Mouse (Mus musculus) megakaryocyte-erythroid progenitor cell, adult 5-6 weeks (primary cell): ENCODE results near the gene Hsd17b3. TPM values are rescaled to one million over a fixed set of nuclear protein-coding genes. Genes with fewer than 3 reads are reported as not detected.

Source experiments
- ATAC-seq: replicated peaks from 2 replicates; pipeline ENCODE4 v1.8.0; 2016; ENCODE audit warnings: mild to moderate bottlenecking, inconsistent platforms; ENCODE audit not compliant: severe bottlenecking, poor library complexity, low FRiP score, low TSS enrichment
- total RNA-seq, 2 experiments: library from RNA; stranded (forward) in 1 of 2; stranded (reverse) in 1 of 2; fragments of 200-1000, 215-1000 nt in 1 of 2; fragments of >200 nt in 1 of 2; fragmentation: Nextera tagmentation in 1 of 2; gene quantifications; 2 replicates each; pipeline ENCODE4 v1.2.3; 2014 to 2017

The Hsd17b3 gene
- total RNA-seq (2014; fragmentation: Nextera tagmentation) (not detected in 2 replicates), total RNA-seq (2017) (not detected in 2 replicates)

DNA sequence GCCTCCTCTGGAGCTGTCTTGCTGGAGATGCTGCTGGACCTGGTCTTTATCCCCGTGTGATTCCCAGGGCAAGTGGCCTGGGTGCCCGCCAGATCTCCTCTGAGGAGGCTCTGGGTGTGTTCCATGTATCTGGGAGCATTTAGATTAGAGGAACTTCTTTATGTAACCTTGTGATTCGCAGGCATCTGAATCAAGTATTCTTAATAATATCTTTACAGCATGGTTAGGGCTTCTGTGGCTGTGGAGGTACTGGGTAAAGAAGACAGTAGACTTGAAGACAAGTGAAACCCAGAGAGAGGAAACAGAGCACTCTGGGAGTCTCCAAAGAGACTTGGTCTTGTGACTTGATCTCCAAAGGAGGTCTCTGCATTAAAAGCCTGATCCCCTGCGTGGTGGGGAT, at the start of gene Hsd17b3:
Gene Hsd17b3, minus strand, starts transcription at position 101 of the 400 bp plus-strand sequence.
- ATAC-seq = no peak

DNA sequence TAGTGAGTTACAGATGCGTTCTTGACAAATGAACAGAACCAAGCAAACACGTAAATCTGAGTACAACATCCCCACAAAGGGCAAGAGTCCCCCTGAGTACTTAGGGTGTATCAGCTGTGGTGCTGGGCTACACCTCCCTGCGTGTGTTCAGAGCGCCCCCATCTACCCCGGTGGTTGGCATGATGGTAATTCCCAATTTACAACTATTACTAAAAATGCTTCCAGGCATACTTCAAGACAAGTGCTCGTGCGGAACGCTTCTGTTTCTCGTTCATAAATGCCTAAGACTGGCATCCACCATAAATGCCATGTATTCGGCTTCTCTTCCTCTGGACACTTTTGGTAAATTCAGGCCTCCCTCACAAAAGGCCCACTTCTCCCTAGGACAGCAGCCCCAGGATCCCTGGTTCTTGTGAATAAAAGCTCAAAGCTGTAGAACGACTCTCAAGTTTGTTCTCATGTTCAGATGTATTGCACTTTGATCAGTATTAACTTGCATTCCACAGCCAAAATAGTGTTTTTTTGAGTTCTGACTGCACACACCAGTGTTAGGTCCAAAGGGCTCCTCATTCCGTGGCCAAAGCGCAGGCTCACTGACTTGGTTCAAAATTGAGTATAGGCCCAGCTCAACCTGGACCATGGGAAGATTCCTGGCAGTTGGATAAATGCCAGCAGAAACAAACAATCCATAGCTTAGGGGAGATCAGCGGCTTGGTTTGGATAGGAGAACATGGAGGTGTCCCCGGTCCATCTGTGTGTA, 40.8 kb upstream of the Hsd17b3 start:
- ATAC-seq = peak; percentile 69; the same call in 1 of the 2 replicates

DNA sequence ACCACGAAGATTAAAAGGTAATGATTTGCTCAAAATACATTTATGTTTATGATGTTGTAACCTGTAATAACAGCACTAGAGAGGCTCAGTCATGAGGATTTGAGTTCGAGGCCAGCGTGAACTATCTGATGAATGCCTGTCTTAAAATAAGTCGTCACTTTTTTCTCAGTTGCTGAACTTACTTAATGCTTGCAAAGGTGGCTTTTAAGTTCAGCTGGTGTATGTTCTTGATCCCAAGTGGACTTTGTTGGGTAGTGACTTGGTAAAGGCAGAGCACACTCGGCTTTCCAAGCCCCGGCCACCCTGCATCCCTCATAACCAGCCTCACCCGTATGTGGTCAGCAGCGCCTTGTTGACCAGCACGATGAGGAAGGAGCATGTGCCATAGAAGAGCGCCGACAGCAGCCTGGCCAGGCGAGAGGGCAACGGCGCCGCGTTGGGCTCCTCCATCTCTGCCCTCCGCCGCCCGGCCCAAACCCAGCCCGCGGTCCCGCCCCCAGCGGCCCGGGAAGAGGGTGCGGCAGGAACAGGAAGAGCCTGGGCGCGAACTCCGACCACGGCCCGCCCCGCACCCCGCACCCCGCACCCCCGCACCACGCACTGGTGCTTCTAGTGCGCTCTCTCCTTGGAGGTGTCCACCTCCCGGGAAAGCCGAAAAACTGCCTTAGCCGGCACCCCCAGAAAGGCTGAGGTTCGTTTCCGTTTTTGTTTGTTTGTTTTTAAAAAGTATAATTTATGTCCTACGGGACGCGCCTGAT, 40.0 kb upstream of the Hsd17b3 start, which contains the start of gene Slc35d2:
Gene Slc35d2, minus strand, starts transcription at position 511 of the 758 bp plus-strand sequence.
- ATAC-seq = peak; percentile 85

DNA sequence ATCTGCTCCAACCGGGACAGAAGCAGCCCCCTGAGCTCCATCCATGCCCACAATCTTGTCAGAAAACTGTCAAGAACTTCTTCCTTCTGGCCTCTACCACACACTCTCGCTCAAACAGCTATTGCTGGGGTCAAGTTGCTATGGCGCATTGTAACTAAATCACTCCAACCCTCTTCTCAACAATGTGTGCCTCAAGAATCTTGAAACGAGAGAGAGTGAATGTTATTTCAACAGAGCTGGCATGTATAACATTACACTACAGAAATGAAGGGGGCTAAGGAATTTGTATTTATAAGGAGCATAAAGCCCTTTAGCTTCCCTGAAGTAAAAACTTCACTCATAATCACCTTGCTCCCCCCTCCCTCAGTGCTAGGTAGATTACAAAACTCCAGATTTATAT, 37.3 kb upstream of the Hsd17b3 start:
- ATAC-seq = no peak

DNA sequence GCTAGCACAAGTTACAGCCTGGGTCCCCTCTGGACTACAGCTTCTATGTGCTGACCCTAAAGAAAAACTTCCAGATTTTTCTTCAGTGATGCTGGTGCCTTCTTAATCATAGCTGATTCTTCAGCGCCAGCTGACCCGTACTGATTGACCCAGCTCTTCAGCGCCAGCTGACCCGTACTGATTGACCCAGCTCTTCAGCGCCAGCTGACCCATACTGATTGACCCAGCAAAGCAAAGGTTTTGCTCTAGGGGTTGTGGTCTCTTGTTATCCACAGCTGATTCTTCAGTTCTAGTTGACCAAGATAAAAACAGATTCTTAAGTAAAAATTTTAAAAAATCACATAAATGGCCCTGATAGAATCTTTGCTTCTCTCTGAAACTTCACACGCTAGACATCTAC, 35.9 kb upstream of the Hsd17b3 start:
- ATAC-seq = no peak

DNA sequence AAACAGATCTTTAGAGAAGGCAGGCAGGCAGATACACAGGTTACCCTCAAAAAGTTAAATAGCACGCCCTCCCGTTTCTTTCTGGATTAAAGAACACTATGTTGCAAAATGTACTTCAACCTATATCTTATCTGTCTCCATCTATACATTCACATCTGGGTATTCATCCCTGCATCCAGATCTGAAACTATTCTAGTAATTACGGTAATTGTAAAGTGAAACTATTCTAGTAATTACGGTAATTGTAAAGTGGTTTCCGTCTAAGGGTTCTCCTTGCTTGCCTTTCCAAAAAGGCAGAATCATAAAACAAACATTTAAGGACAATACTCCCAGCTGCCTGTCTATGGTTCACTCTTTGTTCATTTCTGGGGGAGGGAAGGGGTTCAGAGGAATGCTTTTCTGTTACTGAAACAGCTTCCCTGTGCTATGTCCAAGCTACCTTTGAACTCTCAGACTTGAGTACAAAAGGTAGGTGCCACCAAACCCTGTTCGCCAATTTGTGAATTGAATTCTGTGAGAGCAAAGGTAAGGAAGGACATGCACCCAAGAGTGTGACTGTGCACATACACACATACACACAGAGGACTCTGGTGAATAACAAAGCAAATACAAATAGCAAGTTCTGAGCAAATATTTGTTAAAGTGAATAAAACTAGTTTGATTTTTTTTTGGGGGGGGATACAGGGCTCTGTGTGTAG, 34.6 kb upstream of the Hsd17b3 start:
- no peak for ATAC-seq

DNA sequence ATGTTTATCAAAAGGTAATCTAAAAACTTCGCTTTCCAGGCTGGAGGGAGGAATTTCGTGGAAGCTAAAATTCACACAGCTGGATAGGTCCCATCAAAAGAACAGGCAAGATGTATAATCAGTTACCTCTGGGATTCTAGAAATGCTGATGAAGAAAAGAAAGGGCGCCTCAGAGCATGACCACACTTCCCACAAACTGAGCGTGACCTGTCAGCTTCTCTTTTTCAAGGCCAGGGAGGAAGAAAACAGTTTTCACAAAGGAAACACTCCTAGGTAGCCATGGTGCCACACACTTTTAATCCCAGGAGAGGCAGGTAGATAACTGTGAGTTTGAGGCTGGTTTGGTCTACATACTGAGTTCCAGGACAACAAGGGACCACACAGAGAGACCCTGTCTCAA, 31.7 kb upstream of the Hsd17b3 start:
- no peak for ATAC-seq

DNA sequence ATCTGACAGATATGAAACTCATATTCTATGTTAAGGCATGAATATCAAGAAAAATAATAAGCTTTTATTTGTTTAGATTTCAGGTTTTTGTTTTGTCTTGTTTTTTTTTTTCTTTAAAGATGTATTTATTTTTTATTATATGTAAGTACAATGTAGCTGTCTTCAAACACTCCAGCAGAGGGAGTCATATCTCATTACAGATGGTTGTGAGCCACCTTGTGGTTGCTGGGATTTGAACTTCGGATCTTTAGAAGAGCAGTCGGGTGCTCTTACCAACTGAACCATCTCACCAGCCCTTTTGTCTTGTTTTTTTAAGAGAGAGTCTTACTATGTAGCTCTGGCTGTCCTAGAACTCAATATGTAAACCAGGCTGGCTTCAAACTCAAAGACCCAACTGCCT, 28.4 kb upstream of the Hsd17b3 start:
- ATAC-seq = no peak

DNA sequence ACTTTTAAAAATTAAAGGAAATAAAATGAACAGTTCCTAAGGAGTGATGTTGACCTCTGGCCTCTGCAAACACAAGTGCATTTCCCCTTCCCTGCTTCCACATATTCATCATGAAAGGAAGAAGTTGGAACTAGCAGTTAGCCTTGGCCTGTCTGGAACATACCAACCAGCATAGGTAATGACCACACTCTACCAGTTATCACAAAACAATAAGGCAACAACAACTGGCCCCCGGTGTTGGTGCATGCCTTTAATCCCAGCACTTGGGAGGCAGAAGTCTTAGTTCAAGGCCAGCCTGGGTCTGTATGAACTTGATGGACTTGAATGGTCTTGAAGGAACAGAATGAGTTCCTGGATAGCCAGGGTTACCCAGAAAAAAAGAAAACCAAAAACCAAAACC, 21.4 kb upstream of the Hsd17b3 start:
- ATAC-seq = no peak

DNA sequence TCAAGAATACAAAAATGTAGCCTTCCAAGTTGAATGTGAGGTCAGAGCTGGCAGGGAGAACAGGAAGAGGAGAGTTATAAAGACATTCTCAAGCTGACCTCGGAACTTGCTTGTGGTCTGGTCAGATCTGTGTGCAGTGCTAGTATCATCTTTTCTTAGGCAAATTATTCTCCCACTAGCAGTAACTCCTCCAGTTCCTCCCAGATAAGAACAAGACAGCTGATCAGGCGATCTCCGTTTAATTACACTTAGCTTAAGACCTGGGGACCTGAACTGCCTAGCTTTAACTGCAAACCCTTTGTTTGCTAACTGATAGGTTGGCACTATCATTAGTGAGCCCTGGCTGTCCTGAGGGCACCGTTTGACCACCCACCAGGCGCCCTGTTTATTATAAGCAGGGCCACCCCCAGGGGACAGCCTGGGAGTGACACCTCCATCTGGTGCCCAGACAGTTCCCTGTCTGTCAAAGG, 19.4 kb upstream of the Hsd17b3 start:
- peak; percentile 59 for ATAC-seq

DNA sequence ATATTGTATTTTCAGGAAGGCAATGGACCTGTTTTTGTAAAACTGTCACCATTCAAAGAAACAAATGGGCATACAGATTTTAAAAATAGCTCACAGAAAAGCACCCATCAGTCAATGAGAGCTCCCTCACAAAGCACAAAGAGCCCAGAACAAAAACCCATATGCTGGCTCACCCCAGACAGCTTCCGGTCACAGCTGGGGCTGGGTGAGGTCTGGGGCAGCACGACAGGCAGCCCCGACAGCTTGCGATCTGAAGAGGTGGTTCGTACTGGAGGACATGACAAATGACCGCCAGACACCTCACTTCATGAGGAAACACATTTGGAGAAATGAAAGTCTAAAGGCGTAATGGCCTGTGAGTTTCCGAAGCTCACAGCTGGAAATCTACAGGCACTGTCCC, 18.5 kb upstream of the Hsd17b3 start:
- no peak for ATAC-seq

DNA sequence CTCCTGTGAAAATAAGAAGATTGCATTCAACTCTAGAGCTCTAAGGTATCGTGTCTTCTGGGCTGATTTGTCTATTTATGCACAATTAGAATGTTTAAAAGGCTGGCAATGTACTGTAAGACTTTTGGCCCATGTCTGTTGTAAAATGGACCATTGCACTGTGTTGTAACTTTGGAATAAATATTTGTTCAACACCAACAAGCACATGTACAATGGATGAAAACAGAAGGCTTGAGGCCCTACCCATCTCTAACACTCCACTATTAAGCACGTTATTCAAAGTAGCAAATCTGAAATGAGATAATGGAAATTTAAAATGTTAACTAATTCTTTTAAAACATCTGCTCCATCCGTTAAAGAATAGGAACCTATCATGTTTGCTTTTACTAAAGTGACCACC, 18.1 kb upstream of the Hsd17b3 start:
- ATAC-seq = no peak

DNA sequence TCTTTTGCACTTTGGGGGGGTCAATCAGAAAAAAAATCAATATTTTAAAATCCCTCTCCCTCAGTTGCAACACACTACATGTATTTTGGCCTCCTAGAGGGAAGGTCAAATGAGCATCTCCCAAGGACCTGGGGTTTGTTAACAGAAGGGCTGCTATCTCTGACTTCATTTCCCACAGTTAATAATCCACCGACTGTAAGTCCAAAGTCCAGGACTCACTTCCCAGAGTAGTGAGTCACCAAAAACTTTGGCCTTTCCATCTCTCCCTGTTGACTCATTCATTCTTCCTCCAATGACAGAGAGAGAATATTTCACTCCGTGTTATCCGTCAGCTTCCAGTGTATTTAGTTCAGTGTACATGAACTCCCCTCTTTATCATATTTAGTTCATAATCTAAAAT, 16.7 kb upstream of the Hsd17b3 start:
- no peak for ATAC-seq

DNA sequence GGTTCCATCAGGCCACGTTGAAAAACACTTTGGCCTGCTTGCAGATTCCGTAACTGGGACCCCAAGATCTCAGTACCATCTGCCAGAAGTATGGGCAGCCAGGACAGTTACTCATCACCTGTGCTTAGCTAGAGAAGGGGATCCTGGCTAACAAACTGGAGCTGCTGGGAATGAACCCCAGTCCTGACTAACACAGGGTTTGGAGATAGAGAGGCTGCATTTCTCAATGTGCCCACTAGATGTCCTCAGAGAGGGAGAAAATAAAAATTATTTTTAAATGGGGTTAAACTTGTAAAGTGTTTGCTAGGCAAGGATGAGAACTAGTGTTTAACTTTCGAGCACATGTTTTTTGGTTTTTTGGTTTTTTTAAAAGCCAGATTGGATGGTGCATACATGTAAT, 11.2 kb upstream of the Hsd17b3 start:
- ATAC-seq = peak; percentile 59; the same call in 1 of the 2 replicates

DNA sequence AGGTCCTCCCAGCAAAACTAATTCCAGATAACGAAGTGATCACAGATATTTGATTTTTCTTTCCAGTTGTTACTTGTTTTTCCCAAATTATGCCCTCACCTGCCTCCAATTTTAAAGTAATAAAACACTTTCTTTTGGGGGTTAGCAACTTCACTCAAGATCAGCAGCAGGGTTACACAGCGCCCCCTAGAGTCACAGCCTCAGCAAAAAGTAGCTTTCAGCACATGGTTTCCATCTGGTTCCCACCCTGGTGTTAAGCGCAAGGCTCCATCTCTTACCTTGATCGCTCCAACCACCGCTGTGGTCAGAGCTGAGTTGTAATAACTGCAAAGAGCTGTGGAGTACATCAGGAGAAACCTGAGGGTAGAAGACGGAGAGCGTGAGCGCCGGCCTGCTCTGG, 10.0 kb upstream of the Hsd17b3 start:
- ATAC-seq = no peak

DNA sequence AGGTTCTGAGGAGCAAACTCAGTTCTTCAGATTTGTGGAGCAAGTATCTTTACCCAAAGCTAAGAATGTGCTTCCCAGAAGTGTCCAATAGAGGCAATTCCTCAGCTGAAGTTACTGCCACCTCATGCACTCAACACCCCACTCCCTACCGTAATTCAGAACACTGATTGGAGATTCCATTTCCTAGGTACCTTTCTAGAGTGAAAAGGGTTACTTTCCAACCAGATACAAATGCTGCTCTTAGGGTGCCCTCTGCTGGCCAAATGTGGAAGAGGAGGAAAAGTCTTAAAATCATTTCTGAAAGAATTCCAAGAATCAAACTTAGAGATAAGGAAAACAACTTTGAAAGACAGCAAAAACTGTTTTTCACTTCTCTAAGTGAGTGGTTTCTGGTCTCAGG, 4.3 kb upstream of the Hsd17b3 start:
- ATAC-seq = peak; percentile 65

DNA sequence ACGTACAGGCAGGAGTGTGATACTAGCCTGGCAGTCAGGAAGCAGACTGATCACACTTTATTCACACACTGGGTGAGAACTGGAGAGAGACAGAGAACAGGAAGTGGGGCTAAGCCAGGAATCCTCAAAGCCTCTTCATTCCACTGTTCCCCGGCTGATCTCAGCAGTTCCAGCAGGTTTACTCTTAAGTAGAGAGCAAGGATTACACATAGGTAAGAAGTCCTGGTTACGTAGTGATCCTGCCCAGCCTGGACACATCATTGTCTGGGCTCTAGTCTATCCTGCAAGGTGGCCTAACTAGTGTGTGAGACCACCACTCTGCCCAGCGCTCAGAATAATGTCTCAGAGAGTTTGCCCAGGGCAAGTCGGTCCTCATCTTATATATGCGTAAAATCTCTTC, 3.7 kb upstream of the Hsd17b3 start:
- ATAC-seq = no peak

DNA sequence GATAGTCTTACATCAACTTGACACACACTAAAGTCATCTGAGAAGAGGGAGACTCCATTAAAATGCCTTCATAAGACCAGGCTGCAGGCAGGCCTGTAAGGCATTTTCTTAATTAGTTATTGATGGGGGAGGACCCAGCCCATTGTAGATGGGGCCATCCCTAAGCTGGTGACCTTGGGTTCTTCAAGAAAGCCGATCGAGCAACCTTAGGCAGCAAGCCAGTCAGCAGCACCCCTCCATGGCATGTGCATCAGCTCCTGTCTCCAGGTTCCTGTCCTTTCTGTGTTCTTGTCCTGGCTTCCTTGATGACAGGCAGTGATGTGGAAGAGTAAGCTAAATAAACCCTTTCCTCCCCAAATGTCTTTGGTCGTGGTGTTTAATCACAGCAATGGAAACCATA, 3.1 kb upstream of the Hsd17b3 start:
- ATAC-seq = no peak

DNA sequence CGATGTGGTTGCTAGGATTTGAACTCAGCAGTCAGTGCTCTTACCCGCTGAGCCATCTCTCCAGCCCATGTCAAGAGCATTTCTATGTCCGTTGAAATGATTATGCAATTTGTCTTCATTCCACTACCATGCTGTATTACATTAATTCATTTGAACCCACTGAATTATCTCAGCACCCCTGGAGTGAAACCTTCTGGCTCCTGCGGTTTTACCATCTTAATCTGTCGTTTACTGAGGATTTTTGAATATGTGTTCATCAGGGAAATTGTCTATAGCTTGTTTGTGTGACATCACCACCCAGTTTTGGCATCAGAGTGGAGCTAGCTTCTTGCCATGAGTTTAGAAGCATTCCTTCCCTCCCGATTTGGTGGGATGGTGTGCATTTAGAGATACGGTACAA, 2.0 kb upstream of the Hsd17b3 start:
- ATAC-seq = no peak

DNA sequence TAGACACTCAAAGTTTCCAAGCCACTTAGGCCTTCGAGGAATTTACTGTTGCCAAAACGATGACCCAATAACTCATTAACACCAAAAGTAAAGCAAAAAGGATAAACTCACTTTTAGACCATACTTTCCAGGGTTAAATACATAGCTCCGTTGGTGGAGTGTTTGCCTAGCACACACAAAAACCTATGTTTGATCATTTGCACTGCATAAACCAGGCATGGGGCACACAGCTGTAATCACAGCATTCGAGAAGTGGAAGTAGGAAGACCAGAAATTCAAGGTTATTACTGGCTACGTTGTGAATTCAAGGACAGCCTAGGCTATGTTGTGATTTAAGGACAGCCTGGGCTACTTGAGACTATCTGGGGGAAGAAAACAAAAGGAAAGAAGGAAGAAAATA, 1.2 kb upstream of the Hsd17b3 start:
- no peak for ATAC-seq
